Mouse (Mus musculus) fat pad, adult 2 months (tissue): ENCODE measurements at regions not wholly inside any gene's neighbourhood (a gene's known extent, or its start where the extent isn't known, plus 50 kb on each side); places are given as distances from the start of the nearest gene placed in this dataset.
A peak's percentile ranks its signal among the peaks of the same experiment; 100 is the strongest.
"Not testable (repeated sequence)": the region's sequence is repeated elsewhere in the genome, so short reads cannot be mapped to it uniquely, and the experiment has no call there.

ENCODE experiments used
- DNase-seq: peaks from one replicate; pipeline ENCODE4 v3.0.0-alpha.2; 2011; ENCODE audit warnings: low read depth, low spot score; ENCODE audit errors: extremely low read depth

DNA sequence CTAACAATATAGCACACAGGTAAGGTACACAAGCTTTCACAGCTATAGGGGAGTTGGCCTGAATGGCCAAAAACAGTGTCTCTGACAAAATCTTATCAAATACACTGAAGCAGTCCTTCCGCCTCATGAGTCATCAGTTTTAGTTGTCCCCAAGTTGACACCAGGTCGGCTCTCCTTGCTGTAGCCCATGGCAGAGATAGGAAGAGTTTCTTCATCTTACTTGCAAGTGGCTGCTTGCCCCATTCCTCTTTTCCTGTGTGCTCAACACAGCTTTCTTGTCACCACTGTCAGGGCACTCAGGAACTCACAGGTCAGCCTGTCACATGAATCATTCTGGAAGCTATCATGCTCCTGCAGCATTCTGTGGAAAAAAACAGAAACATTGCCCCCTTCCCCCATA lies 77.1 kb downstream of the Olfr721-ps1 start:
- not testable (repeated sequence) for DNase-seq

DNA sequence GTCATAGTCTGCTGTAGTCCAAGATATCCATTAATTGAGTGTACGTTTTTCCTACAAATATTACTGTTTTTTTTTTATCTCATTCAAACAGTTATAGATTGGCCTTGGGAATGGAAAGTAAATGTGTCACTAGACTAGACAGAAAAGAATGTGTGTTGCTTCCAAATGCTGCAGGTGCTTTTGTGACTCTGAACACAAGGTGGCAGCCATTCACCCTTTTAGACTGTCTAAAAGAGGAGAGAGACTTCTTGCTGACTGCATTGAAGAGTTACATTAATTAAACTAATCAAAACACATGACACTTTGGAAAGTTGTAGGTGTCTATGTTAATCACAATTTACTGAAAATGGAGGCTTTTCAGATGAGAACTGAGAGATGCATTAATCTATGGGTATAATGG lies 80.7 kb downstream of the Olfr721-ps1 start:
- DNase-seq, result no peak

DNA sequence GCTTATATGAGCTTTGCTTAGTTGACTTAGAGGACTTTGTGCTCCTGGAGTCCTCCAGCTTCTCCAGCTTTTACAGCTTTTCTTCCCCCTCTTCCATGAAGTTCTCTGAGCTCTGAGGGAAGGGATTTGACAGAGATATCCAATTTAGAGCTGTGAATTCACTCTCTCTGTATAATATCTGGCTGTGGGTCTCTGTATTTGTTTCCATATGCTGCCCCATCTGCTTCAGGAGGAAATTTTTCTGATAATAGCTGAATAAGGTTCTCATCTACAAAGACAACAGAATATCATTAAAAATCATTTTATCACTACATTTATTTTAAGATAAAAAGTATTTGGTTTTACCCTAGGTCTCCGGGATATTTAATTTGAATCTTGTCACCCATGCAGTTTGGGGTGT lies 85.3 kb downstream of the Olfr721-ps1 start:
- no peak for DNase-seq

DNA sequence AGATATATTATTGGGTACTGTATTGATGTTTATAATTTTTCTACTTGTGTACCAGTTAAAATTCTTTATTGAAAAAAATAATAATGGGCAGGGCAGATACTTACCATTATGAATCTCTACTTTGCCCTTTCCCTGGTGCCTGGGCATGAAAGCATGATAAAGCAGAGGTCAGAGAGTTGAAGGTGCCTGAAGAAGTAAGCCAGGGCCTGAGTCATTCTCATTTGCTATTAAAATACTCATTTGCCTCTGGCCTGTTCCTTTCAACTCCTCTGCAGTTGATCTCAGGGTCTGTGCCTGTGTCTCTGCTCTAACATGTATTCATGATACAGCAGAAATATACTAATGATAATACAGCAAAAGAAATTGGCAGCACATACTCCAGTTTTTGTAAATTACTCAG lies 89.4 kb downstream of the Olfr721-ps1 start:
- DNase-seq, result no peak

DNA sequence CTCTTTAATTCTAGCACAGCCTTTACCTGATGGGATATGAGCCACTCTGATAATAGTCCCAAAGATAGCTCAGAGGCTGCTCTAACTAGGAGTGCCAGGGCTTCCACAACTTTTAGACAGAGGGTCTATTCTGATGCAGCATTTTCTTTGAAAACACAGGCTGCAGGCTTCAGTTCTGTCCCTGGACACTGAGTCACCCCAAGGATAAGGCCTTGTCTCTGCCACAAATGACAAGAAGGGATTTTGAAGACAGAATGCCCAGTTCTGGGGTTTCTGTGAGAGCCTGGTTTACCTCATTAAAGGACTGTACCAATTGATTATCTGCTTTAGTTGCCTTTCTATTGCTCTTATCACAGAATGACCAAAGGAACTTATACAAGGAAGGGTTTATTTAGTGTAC lies 90.9 kb downstream of the Olfr721-ps1 start:
- no peak for DNase-seq

DNA sequence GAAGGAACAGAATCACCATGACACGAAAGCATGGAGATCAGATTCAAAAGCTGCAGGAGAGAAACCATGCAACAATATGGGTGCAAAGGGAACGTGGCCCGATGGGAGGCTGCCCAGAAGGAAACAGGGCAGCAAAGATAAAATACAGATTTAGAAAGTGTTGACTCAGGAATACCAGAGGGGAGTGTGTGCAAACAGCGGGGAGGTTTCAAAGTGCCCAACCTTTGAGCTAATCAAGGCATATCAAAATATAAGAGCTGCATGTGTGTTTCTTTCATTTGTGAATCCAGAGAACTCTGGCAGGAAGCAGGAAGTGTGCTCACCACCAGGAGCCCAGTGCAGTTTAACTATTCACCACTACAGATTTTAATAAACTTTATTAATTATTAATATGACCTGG lies 110.8 kb downstream of the Olfr721-ps1 start:
- no peak for DNase-seq

DNA sequence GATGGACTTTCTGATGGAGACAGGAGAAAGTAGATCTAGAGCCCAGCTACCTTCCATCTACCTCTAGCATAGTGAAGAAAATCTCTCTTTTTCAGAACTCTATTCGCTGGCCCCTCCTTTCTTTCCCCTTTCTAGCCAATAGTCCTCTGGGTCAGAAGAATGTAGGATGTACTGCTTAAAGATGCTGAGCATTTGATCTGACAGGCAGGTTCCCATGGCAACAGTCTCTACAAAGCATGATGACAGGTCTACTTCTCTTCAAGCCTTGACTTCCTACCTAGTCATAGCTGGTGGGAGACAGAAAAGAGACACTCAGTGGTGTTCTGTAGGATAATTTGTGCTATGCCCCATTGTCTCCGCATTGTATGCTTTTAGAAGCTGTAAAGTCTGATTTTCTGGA lies 112.0 kb downstream of the Olfr721-ps1 start:
- DNase-seq, result no peak

DNA sequence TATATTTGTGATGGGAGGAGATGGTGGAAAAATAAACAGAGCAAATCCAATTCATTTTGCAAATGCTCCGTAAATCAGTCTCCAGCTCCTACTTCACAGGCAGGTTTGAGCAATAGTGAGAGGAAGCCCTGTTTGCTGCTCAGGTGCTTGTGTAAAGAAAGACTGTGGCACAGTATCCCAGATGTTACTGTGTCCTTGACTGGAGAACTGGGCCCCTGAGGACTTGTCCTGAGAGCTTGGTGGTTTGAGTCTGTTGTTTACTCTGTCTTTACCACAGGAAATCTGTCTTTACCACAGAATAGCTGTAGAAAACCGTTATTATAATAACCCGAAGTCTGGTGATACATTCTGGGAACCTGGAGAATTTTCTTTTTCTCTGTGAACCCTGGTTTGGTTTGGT lies 112.4 kb downstream of the Olfr721-ps1 start:
- DNase-seq, result no peak

DNA sequence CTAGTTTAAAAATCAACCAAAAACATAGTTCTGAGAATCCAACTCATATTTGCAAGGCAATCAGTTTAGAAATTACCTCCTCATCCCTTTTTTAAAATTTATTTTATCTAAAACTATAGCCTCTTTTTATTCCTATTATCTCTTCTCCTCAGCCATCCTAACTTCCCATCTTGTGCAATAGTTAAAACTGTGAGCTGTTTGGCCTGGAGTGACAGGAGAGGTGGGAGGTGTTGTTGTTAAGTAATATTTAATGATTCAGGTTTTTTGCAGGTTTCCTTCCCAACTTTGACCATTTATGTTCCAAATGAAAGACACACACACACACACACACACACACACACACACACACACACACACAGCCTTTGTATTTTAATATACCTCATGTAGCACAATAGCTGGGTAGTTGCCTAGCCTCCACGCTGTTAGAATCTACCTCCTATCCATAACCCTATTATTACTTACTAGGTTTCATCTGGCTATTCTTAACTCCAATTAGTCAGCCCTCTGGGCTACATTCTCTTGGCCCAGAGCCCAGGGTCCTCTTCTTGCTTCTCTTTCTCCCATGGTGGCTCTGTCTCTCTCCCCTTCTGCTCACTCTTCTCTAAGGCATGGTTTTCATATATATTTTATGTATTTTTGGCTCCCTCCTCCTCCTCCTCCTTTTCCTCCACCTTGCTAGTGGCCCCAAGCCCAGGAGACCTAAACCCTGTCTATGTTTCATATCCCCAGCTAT lies 113.5 kb downstream of the Olfr721-ps1 start:
- no peak for DNase-seq

DNA sequence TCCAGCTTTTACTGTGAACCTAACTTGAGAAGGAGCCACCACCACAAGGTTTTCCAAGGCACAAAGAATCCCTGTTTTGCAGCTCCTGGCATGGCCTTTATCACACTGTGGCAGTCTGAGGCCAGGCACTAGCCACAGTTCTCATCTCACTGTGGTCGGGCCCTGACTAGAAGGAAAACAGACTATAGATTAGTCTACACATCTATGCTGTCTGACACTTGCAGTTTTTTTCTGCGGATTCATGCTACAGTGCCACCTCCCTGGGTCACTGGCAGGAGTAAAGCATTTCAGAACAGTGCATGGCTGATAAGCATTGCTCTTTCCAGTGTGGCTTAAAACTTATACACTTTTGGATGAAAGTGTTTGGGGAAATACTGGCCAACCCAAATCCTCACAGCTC lies 114.3 kb downstream of the Olfr721-ps1 start:
- no peak for DNase-seq

DNA sequence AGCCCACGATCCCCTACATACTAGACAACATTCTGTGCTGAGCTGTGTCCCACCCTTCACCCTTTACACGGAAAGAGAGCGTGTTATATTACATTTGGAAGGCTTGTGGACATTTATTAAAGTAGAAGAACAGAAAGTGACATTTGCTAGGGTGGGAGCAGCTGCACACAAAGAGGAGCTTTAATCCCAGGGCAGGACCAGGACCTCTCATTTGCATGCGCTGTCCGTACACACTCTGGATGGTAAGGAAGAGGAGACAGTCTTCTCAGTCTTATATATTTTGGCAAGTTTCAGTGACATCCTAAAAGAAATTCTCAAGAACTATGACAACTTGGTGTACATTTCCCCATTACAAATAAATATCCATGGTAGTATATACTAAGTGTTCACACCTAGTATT lies 114.8 kb downstream of the Olfr721-ps1 start:
- no peak for DNase-seq

DNA sequence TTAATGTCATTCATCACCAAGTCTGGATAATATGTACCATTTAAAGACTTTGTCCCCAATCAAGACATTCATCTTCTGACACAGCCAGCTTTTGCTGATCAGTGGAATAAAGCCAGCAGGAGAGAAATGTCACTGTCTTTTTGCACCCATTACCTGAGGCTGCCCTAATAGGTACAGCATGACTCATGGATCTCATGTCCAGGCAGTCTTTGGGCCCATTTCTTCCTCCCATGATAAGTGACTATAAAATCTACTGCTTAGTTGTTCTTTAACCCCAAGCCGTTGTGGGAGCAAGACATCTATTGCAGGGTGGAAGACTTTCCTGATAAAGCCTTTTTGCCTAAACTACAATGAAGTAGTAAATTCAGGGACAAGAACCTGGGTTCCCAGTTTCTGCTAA lies 116.9 kb downstream of the Olfr721-ps1 start:
- DNase-seq, result no peak

DNA sequence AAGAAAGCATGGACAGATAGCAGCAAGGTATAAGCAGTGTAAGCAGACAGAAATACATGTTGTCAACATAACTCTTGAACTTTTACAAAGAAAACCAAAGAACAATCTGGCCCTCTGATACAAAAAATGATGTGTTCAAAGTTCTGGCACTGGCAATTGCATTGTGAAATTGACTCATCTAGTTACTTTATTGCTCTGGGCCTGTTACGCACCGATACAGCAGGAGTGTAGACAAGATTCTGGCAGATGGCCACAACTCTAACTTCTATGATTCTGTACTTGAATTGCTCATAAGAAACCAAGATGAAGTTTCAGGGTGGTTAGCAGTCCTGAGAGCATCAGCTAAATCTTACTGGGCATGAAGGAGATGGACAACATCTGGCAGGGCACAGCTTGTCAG lies 117.7 kb downstream of the Olfr721-ps1 start:
- DNase-seq, result peak; percentile 67

DNA sequence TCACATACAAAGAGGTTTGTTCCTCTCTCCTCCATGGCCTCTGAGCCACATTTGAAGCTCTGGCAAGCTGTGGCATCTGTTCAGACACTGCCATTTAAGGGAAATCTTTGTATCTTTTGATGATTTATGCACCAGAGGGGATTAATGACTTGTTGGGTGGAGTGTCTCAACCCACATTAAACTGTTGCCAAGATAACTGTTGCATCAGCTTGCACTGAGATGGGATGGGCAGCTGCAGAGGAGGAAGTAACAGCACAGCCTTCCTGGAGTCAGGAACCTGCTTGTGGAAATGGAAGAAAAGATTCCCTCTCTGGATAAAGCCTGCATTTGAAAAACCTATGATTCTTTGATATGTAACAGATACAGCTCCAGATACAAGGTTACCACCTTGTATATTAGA lies 119.1 kb downstream of the Olfr721-ps1 start:
- peak; percentile 63 for DNase-seq

DNA sequence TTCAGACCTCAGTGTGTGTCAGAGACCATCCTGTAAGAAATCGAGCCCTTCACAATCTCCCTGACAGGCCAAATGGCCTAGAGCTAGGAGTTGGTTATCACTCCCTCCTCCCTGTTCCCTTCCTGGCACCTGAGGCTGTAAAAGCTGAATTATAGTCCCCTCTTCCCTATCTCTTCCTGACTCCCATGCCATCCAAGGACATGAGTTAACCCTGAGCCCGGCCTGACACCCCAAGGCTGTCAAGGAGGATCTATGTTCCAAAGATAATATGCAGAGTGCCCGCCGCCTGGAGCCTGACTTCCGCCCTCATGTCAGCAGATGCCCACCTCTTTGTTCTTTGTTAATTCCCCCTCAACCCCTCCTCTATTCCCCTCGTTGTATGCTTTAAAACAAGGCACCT lies 120.2 kb downstream of the Olfr721-ps1 start:
- DNase-seq, result not testable (repeated sequence)

DNA sequence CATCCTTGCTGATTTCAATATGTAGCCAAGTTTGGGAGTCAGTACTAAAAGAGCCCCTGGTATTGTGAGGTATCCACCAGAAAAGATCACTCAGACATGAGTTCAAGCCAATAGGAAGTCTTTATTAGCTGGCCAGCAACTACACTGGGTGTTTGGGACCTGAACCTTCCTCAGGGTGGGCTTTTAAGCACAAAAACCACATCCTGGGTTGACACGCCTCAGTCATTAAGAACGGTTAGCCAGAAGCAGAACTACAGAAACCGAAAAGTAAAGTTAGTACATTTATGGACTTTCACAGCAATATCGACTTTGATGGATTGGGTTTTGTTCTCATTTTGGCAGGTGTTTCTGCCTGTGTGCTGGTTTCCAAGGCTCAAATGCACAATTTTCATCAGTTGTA lies 124.1 kb downstream of the Olfr721-ps1 start:
- no peak for DNase-seq

DNA sequence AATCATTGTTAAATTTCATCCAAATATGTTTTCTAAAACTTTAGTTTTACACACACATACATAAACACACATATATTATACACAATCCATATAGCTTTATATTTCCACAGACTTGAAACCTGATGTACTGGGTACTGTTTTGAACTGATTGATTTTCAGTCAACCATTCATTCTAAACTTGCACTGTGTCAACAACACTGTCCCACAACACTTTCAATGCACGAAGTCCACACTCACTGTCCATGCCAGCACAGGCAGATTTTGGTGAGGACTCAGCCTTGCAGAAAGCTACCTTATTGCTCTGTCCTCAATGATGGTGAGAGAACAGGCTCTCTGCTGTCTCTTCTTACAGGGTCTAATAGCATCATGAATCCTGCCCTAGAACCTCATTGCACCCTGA lies 127.3 kb downstream of the Olfr721-ps1 start:
- DNase-seq, result no peak

DNA sequence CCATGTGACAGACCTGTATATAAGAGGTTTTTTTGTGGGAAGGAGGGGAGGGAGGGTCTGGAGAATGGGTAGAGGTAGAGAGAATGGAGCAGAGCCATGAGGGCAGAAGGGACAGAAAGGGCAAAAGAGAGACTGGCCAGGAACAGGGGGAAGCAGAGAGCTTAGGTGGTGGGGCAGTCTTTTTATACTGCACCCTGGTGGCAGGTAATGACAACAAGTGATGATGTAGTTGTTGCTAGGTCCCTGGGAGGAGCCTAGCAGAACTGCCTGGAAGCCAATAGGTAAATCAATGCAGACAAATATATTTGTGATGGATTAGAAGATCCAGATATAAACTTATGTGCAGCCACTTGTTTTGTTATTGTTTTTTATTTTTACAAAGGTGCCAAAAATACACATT lies 140.1 kb downstream of the Olfr721-ps1 start:
- no peak for DNase-seq

DNA sequence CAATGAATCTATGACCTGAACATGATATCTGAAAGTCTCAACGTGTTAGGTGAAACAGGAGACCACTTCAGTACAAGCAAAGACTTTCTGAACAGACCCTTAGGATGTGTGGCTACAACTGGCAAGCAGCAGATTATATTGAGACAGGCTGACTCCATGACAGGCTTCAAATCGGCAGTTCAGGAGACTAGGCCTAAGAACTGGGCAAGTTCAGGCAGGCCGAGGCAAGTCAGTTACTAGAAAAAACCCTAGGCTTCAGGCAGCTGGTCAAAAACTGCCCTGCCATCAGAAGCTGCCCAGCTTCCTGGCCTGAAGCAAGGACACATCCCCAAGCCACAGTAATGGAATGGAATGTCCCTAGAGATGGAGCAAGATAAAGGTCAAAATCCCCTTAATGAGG lies 140.6 kb downstream of the Olfr721-ps1 start:
- no peak for DNase-seq

DNA sequence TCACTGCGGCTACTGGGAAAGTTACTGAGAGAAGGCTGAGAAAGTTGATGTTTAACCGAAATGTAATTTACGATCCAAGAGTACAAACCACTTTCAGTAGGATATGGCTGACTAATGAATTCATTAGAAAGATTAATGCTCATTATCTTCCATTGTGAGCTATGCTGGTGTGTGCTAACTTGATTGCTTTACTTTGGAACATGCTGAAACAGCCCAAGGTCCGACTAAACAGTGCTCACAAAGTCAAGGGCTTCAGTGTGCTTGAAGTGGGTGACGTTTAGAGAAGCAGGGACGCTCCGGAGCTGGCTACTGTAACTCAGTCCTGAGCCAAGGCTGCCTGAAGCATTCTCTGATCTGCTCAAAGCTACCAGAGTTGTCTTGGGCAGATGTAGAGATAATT lies 143.1 kb downstream of the Olfr721-ps1 start:
- DNase-seq, result no peak

DNA sequence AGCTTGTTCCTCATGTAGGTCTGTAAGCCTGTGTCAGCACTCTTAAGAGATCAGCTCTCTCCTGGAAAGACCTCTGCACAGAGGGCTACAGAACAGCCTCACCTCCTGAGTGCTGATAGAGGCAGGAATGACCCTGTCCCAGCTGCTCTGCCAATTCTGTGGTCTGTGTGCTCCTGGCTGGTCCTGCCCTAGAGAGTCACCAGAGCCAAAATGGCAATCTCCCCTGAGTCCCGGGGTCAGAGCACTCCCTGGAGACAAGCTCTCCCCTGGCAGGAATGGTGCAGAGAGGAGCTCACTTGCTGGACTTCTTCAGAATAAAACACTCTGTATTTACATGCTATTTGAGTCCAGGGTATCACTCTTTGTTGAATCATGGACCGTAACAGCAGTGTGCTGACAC lies 149.9 kb upstream of the Slc4a7 start:
- DNase-seq, result no peak

DNA sequence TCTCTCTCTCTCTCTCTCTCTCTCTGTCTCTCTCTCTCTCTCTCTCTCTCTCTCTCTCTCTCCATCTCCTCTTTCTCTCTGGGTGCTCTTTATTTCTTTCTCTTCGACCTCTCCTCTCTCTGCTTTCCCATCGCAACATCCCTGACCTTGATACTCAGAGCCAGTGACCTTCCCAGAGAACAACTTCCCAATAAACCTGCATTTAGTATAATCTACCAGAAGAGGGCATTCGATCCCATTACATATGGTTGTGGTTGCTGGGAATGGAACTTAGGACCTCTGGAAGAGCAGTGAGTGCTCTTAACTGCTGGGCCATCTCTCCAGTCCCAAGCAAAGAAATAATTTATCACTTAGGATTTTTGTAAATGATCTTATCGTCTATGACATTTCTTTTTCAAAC lies 127.2 kb upstream of the Slc4a7 start:
- no peak for DNase-seq

DNA sequence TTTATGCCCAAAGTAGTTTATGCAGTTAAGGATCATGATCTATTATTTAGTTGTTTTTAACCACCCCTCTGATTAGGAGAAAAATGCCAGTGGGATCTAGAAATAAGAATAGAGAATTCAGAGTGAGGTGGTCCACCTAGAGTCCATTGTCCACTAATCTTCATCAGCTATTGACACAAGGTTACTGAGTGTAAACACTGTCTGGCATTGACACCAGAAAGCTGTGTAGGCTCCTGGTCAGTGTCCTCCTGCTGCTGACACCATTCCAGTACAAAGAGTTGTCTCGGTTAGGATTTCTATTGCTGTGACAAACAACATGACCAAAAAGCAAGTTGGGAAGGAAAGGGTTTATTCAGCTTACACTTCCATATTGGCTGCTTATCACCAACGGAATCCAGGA lies 110.1 kb upstream of the Slc4a7 start:
- DNase-seq, result no peak
